Mouse (Mus musculus): Measurements from ENCODE around the gene Cacnb4.

GRCm38 (mm10) chr2:52607857-52608485 lies 68.7 kb downstream of the Cacnb4 start:
- TF ChIP-seq POLR2A (IDR thresholded peaks at IDR 0.05; ENCODE audit: control insufficient read depth in 1 of 2, insufficient read depth in 1 of 2, low read depth in 1 of 2, low read length in 2 of 2, poor library complexity in 1 of 2) (no peak), HCFC1 (IDR thresholded peaks at IDR 0.05; ENCODE audit: low read depth, low read length) (no peak), CTCF (IDR thresholded peaks at IDR 0.05 in 2 of 3, conservative IDR thresholded peaks at IDR 0.05 in 1 of 3; ENCODE audit: control insufficient read depth in 1 of 3, insufficient read depth in 1 of 3, low read depth in 2 of 3, low read length in 3 of 3, poor library complexity in 1 of 3, severe bottlenecking in 1 of 3) (no peak), TAL1 (IDR thresholded peaks at IDR 0.05; ENCODE audit: low read length) (no peak), CHD2 (IDR thresholded peaks at IDR 0.05; ENCODE audit: low read length) (no peak), TBP (IDR thresholded peaks at IDR 0.05; ENCODE audit: low read depth, low read length) (no peak), MAX (IDR thresholded peaks at IDR 0.05; ENCODE audit: low read length) (no peak)

Measured in MEL (cell line).